Mouse (Mus musculus) bone marrow, adult 2 months (tissue): ENCODE data around the gene Rcsd1. TPM values are rescaled to one million over a fixed set of nuclear protein-coding genes. Genes with fewer than 3 reads are reported as not detected.

Experiments used
- H3K27ac ChIP-seq: fragments of 200-500 bp; 2 replicates; pipeline ENCODE4 v1.5.1; 2012; ENCODE audit warnings: low read depth, mild to moderate bottlenecking, control low read depth, inconsistent platforms, low read length; ENCODE audit not compliant: control insufficient read depth, poor library complexity, insufficient read depth
- H3K4me1 ChIP-seq: fragments of 200-500 bp; 2 replicates; pipeline ENCODE4 v1.6.1; 2011; ENCODE audit warnings: low read length; ENCODE audit not compliant: control insufficient read depth, insufficient read depth
- H3K4me3 ChIP-seq: fragments of 200-500 bp; replicated peaks from 2 replicates; pipeline ENCODE3; 2011; ENCODE audit warnings: mild to moderate bottlenecking, low read depth, low read length, control low read depth; ENCODE audit not compliant: control insufficient read depth
- CTCF ChIP-seq: fragments of 200-500 bp; IDR thresholded peaks from 2 replicates; pipeline ENCODE4 v1.5.1; 2011; ENCODE audit warnings: low read length, control low read depth; ENCODE audit not compliant: control insufficient read depth, insufficient read depth
- POLR2A ChIP-seq: fragments of 200-500 bp; IDR thresholded peaks from 2 replicates; pipeline ENCODE4 v1.6.1; 2011; ENCODE audit warnings: low read depth, mild to moderate bottlenecking, control low read depth, low read length, borderline replicate concordance; ENCODE audit not compliant: control insufficient read depth
- WGBS: fragments of 180-500 bp; shearing (Covaris S2); methylation state at CpG from one replicate; pipeline ENCODE4 v1.1.7; 2018; 5-methylcytosine and 5-hydroxymethylcytosine counted together
- polyA plus RNA-seq: library from polyadenylated mRNA; stranded (reverse); fragments of >200 nt; gene quantifications from 2 replicates; pipeline ENCODE4 v1.2.4, GENCODE M21; 2011; ENCODE audit warnings: low replicate concordance; ENCODE audit not compliant: missing spikeins, insufficient read depth, insufficient read length

The Rcsd1 gene
- polyA plus RNA-seq, 1 experiment: 119 TPM

DNA sequence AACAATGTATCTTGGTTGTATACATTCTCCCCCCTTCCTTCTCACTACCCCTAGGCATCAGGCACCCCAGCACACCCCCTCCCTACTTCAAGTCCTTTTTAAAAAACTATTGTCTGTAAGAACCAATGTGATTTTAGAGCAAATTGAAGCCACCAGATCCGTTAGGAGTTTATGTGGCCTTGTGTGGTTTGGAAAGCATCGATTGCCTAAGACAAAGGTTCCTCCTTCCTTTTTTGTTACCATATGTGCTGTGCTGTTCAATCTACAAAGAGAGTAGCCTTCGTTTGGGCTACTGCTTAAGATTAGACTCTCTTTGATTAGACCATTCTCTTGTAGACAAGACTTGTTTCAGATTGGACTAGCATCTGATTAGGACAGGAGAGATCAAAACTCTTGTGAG lies 28.3 kb upstream of the Rcsd1 start:
- H3K27ac ChIP-seq: no peak overlapping the region
- H3K4me1 ChIP-seq: peaks cover 5% of the 10 kb centered on the region
- H3K4me3 ChIP-seq: no peak overlapping the region
- TF ChIP-seq CTCF (no peak), POLR2A (no peak)
- 10% methylated on average over 3 of the region's 3 CpGs for WGBS

DNA sequence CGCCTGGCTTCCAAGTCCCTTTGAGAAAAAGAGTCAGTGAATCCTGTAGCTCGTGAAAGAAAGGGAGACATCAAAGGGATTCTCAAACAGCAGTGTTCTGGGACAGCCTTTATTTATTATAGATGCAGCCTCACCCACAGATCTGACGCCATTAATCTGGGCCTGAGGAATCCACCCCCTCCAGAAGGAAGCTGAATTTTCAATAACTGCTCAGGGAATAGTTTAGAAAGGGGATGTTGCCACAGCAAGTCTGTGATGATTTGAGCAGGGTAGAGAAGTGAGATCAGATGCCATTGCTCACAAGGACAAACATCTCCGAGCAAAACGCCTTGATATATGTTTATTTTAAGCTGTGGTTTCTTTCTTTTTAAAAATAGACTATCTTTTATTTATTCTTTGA lies 27.9 kb upstream of the Rcsd1 start:
- no peak overlapping the region for H3K27ac ChIP-seq
- peaks cover 5% of the 10 kb centered on the region for H3K4me1 ChIP-seq
- TF ChIP-seq POLR2A (no peak), CTCF (no peak)
- 43% methylated on average over 5 of the region's 5 CpGs for WGBS
- H3K4me3 ChIP-seq: no peak overlapping the region

GRCm38 (mm10) chr1:165735826-165736818 lies 26.6 kb upstream of the Rcsd1 start:
- Histone ChIP-seq H3K4me1 (peaks cover 5% of the 10 kb centered on the region), H3K27ac (peak overlapping the region; percentile 26; the same call in 1 of the 2 replicates), H3K4me3 (no peak overlapping the region)
- no peak for TF ChIP-seq POLR2A
- peak; percentile 86 for TF ChIP-seq CTCF
- WGBS: 22% methylated on average over 20 of the region's 20 CpGs

GRCm38 (mm10) chr1:165734840-165735239 lies 25.3 kb upstream of the Rcsd1 start:
- WGBS: 32% methylated on average over 2 of the region's 2 CpGs
- Histone ChIP-seq H3K4me1 (peaks cover 5% of the 10 kb centered on the region), H3K4me3 (no peak overlapping the region), H3K27ac (peak overlapping the region; percentile 54; the same call in 1 of the 2 replicates)
- TF ChIP-seq POLR2A (no peak), CTCF (no peak)

GRCm38 (mm10) chr1:165731553-165731952 lies 22.0 kb upstream of the Rcsd1 start:
- H3K4me3 ChIP-seq: no peak overlapping the region
- 48% methylated on average over 6 of the region's 6 CpGs for WGBS
- H3K27ac ChIP-seq: peak overlapping the region; percentile 82
- TF ChIP-seq POLR2A (no peak), CTCF (no peak)
- peaks cover 4% of the 10 kb centered on the region for H3K4me1 ChIP-seq

- Histone ChIP-seq H3K27ac (no peak overlapping the region), H3K4me3 (no peak overlapping the region), H3K4me1 (peaks cover 2% of the 10 kb centered on the region; the same call in 1 of the 2 replicates)
- TF ChIP-seq CTCF: no peak
- TF ChIP-seq POLR2A: no peak
- WGBS: 28% methylated on average over 1 of the region's 1 CpGs
Measured at GRCm38 (mm10) chr1:165730129-165730528, 20.6 kb upstream of the Rcsd1 start.

DNA sequence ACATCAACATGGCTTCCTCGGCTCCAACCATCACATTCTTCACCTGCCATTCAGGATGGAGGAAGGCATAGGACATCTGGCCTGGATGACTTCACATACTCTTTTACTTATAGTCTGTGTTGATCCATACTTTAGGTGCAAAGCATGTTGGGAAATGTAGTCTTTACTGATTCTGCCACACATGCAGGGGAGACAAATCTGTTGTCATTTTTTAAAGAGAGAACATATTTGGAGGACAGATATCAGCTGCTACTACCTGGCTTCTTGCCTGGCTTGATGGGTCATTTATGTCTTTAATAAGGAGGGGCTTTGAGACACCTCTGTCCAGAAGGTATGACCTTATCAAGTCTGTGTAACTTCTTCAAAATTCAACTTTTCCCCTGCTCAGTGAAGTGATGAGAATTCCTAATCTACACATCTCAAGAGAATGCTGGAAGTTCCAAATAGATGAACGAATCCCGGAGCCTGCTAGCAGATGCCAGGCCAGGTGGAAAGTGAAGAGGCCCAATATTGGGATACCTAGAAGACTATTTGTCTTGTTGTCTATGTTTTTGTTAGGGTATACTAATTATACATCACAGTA lies 18.6 kb upstream of the Rcsd1 start:
- no peak overlapping the region for H3K4me3 ChIP-seq
- no peak for TF ChIP-seq CTCF
- H3K27ac ChIP-seq: no peak overlapping the region
- 78% methylated on average over 3 of the region's 3 CpGs for WGBS
- H3K4me1 ChIP-seq: peaks cover 2% of the 10 kb centered on the region; the same call in 1 of the 2 replicates

GRCm38 (mm10) chr1:165726986-165727385 lies 17.4 kb upstream of the Rcsd1 start:
- H3K27ac ChIP-seq: no peak overlapping the region
- no peak overlapping the region for H3K4me3 ChIP-seq
- TF ChIP-seq CTCF (no peak), POLR2A (no peak)
- peaks cover 2% of the 10 kb centered on the region; the same call in 1 of the 2 replicates for H3K4me1 ChIP-seq
- 94% methylated on average over 1 of the region's 1 CpGs for WGBS
